In the genomic region with DNA sequence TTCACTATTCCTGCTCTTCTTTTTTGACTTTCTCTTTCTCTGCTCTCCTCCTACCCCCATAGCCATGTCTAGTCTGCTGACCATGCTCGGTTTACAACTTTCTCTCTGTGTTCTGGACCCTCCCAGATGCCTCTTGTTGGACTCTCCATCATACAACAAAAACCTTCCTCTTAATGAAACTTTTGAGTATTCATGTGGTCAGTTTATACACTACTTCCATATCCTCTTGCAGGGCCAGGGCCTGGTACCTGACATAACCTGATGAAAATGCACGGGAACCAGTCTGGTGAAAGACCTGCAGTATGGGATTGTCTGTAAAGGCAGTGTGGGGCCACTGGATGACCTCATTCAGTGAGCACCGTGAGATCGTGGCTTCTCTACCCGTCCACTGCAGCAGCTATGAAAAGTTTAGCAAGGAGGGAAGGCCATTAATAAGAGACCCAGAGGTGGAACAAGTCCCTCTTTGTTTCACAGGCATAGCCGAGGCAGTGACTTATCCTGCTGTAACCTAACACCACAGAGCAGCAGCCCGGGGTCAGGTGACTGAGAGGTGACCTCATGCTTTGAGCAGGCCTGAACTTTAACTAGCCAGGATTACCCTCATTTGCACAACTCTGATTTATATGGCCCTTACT, we compare ENCODE assay signal across 7 mouse cellular contexts. TPM values are rescaled to one million over a fixed set of nuclear protein-coding genes. Genes with fewer than 3 reads are reported as not detected.
A peak's percentile ranks its signal among the peaks of the same experiment; 100 is the strongest.
DNase-seq lines count a peak whose midpoint lies in the region; ATAC-seq lines count a peak whose summit lies in the region.

No protein-coding gene starts in this region.

- no peak for ATAC-seq in activated CD4-positive, CD25-positive, alpha-beta regulatory T cell, adult 4 months

- DNase-seq in MN1 (ENCODE audit: low spot score) = peak; percentile 77
- DNase-seq in adrenal gland, adult 8-10 months = peak; percentile 69
- peak; percentile 6 for DNase-seq in gastrocnemius, postnatal 25 days
- DNase-seq in kidney, postnatal 14 days = peak; percentile 39
- DNase-seq in retina, postnatal 1 day = peak; percentile 75
- DNase-seq in cerebellum, adult 9-11 months = no peak

RNA-seq across cellular contexts. Expression of gene Slc7a14, which starts 49.7 kb away (rescaled TPM):
- total RNA-seq in adrenal gland, adult 8-10 months (2022) = 1 to 10 TPM; 4.4 to 9.3 (median 6.1) TPM
- total RNA-seq in gastrocnemius, postnatal 25 days (2021) = under 1 TPM; 0.03 to 0.05 TPM
- under 1 TPM in 1 of 2 experiments, not detected in 1; 0.34 TPM for polyA plus RNA-seq in activated CD4-positive, CD25-positive, alpha-beta regulatory T cell, adult 4 months (2017; shearing (Covaris generic))

Comparison
In these comparisons a context has a peak if more than half of its experiments do, and no peak if none do; other contexts are left out.
1. RNA of gene Slc7a14, which starts 49.7 kb away (total RNA-seq): 4.4 to 9.3 TPM in adrenal gland, adult 8-10 months; 0.03 to 0.05 TPM in gastrocnemius, postnatal 25 days; every median in the first group is over 4 times any median in the second.